Mouse (Mus musculus) embryonic facial prominence, embryonic 15.5 days (tissue): ENCODE measurements around the gene Rasl10b. TPM values are rescaled to one million over a fixed set of nuclear protein-coding genes. Genes with fewer than 3 reads are reported as not detected.

ENCODE experiments used
- ATAC-seq: fragments of 200-750 bp; cut with Nextera tagmentation; 2 replicates; pipeline ENCODE4 v1.8.0; 2017; ENCODE audit warnings: low read depth, moderate TSS enrichment; ENCODE audit not compliant: insufficient number of reproducible peaks, low FRiP score, low TSS enrichment
- H3K27ac ChIP-seq: fragments of 300-500 bp; sonication (generic); replicated peaks from 2 replicates; pipeline ENCODE4 v1.5.1; 2015; ENCODE audit warnings: mild to moderate bottlenecking, inconsistent platforms
- H3K27me3 ChIP-seq: fragments of 300-500 bp; sonication (generic); 2 replicates; pipeline ENCODE4 v1.6.1; 2015; ENCODE audit warnings: inconsistent platforms
- H3K36me3 ChIP-seq: fragments of 300-500 bp; sonication (generic); 2 replicates; pipeline ENCODE4 v1.6.1; 2015; ENCODE audit warnings: mild to moderate bottlenecking, inconsistent platforms
- H3K4me1 ChIP-seq: fragments of 300-500 bp; sonication (generic); 2 replicates; pipeline ENCODE4 v1.6.1; 2015; ENCODE audit warnings: inconsistent platforms
- H3K4me2 ChIP-seq: fragments of 300-500 bp; sonication (generic); replicated peaks from 2 replicates; pipeline ENCODE4 v1.6.1; 2015; ENCODE audit warnings: mild to moderate bottlenecking, inconsistent platforms
- H3K4me3 ChIP-seq: fragments of 300-500 bp; sonication (generic); replicated peaks from 2 replicates; pipeline ENCODE4 v1.5.1; 2015; ENCODE audit warnings: mild to moderate bottlenecking, inconsistent platforms
- H3K9ac ChIP-seq: fragments of 300-500 bp; sonication (generic); 2 replicates; pipeline ENCODE4 v1.6.1; 2015; ENCODE audit warnings: inconsistent platforms
- H3K9me3 ChIP-seq: fragments of 300-500 bp; sonication (generic); replicated peaks from 2 replicates; pipeline ENCODE4 v1.6.1; 2016; ENCODE audit warnings: inconsistent platforms
- WGBS: fragments of 180-500 bp; shearing (Covaris S2); methylation state at CpG from one replicate; pipeline ENCODE4 v1.1.7; 2015; 5-methylcytosine and 5-hydroxymethylcytosine counted together
- polyA plus RNA-seq: library from polyadenylated mRNA; unstranded; fragments of >200 nt; fragmentation: Nextera tagmentation; extraction: Ambion mirVana; gene quantifications from 2 replicates; pipeline ENCODE4 v1.2.1, GENCODE M21; 2015

Gene Rasl10b
- polyA plus RNA-seq, 1 experiment from 2014 or later = 3.2 TPM

- Histone ChIP-seq H3K27me3 (peaks cover 17% of the 10 kb centered on the region; the same call in 1 of the 2 replicates), H3K9ac (no peak overlapping the region), H3K4me2 (no peak overlapping the region), H3K9me3 (no peaks in the 10 kb centered on the region), H3K36me3 (no peaks in the 10 kb centered on the region), H3K4me1 (peaks cover 40% of the 10 kb centered on the region), H3K4me3 (no peak overlapping the region), H3K27ac (no peak overlapping the region)
- peak; percentile 45 for ATAC-seq
- WGBS = 50% methylated on average over 11 of the region's 11 CpGs
These were observed 58.2 kb downstream of the Rasl10b start for GRCm38 (mm10) chr11:83467120-83467652.

- H3K9ac ChIP-seq = no peak overlapping the region
- H3K36me3 ChIP-seq = no peaks in the 10 kb centered on the region
- H3K4me2 ChIP-seq = no peak overlapping the region
- peaks cover 32% of the 10 kb centered on the region for H3K4me1 ChIP-seq
- H3K27ac ChIP-seq = no peak overlapping the region
- WGBS = 88% methylated on average over 3 of the region's 3 CpGs
- H3K9me3 ChIP-seq = no peaks in the 10 kb centered on the region
- peaks cover 6% of the 10 kb centered on the region; the same call in 1 of the 2 replicates for H3K27me3 ChIP-seq
- no peak overlapping the region for H3K4me3 ChIP-seq
- ATAC-seq = no peak
These were observed 59.8 kb downstream of the Rasl10b start for GRCm38 (mm10) chr11:83468765-83469164.

Other genes starting within 250 kb of the Rasl10b start
- 0.13 and 0.33 TPM in 2 replicates for gene Slfn4, start 234.0 kb upstream of the Rasl10b start, polyA plus RNA-seq
- 1.5 and 2.1 TPM in 2 replicates for gene Slfn3, start 217.8 kb upstream of the Rasl10b start, polyA plus RNA-seq
- 0.05 and 0.14 TPM in 2 replicates for gene Slfn14, start 122.4 kb upstream of the Rasl10b start, polyA plus RNA-seq
- gene Ap2b1, start 110.1 kb upstream of the Rasl10b start, polyA plus RNA-seq = 47.3 and 53.9 TPM in 2 replicates
- gene Pex12, start 106.6 kb upstream of the Rasl10b start, polyA plus RNA-seq = 14.1 and 14.4 TPM in 2 replicates
- 0.64 and 0.91 TPM in 2 replicates for gene Gas2l2, start 20.3 kb downstream of the Rasl10b start, polyA plus RNA-seq
- 0.57 and 0.58 TPM in 2 replicates for gene 1700020L24Rik, start 28.5 kb downstream of the Rasl10b start, polyA plus RNA-seq
- gene Mmp28, start 53.9 kb downstream of the Rasl10b start, polyA plus RNA-seq = 2.6 and 3.2 TPM in 2 replicates
- 11.1 and 13.5 TPM in 2 replicates for gene Taf15, start 63.9 kb downstream of the Rasl10b start, polyA plus RNA-seq
- not detected in 2 replicates for gene Heatr9, start 113.0 kb downstream of the Rasl10b start, polyA plus RNA-seq
- 0.35 and 0.70 TPM in 2 replicates for gene Ccl5, start 121.4 kb downstream of the Rasl10b start, polyA plus RNA-seq
- 7.6 and 8.5 TPM in 2 replicates for gene Ccl9, start 169.5 kb downstream of the Rasl10b start, polyA plus RNA-seq
- 5.1 and 5.3 TPM in 2 replicates for gene Ccl6, start 183.9 kb downstream of the Rasl10b start, polyA plus RNA-seq
- gene Rpl9-ps1, start 236.5 kb downstream of the Rasl10b start, polyA plus RNA-seq = not detected in 2 replicates
- gene Ccl3, start 240.2 kb downstream of the Rasl10b start, polyA plus RNA-seq = 0.96 and 1.1 TPM in 2 replicates